Mouse (Mus musculus) liver, postnatal 0 days (tissue): ENCODE measurements around the gene Vmn1r55. TPM values are rescaled to one million over a fixed set of nuclear protein-coding genes. Genes with fewer than 3 reads are reported as not detected.

Experiments
- ATAC-seq: fragments of 200-750 bp; cut with Nextera tagmentation; 2 replicates; pipeline ENCODE4 v1.8.0; 2017; ENCODE audit warnings: mild to moderate bottlenecking, moderate library complexity
- DNase-seq: peaks from one replicate; pipeline ENCODE4 v3.0.0-alpha.2; 2016
- H3K27ac ChIP-seq: fragments of 300-500 bp; sonication (generic); 2 replicates; pipeline ENCODE4 v1.5.1; 2014; ENCODE audit warnings: antibody characterized with exemption, moderate library complexity, mild to moderate bottlenecking, low read depth
- H3K27me3 ChIP-seq: fragments of 300-500 bp; sonication (generic); 2 replicates; pipeline ENCODE4 v1.6.1; 2014; ENCODE audit warnings: low read length, control low read depth, mixed read lengths; ENCODE audit not compliant: insufficient read depth
- H3K36me3 ChIP-seq: fragments of 300-500 bp; sonication (generic); replicated peaks from 2 replicates; pipeline ENCODE4 v1.6.1; 2014; ENCODE audit warnings: mild to moderate bottlenecking, control low read depth, low read length, moderate library complexity, mixed read lengths; ENCODE audit not compliant: insufficient read depth
- H3K4me1 ChIP-seq: fragments of 300-500 bp; sonication (generic); 2 replicates; pipeline ENCODE4 v1.6.1; 2014; ENCODE audit warnings: antibody characterized with exemption, mild to moderate bottlenecking, control low read depth; ENCODE audit not compliant: insufficient read depth
- H3K4me2 ChIP-seq: fragments of 300-500 bp; sonication (generic); 2 replicates; pipeline ENCODE4 v1.6.1; 2014; ENCODE audit warnings: low read depth, mild to moderate bottlenecking, low read length, moderate library complexity, mixed read lengths
- H3K4me3 ChIP-seq: fragments of 300-500 bp; sonication (generic); 2 replicates; pipeline ENCODE4 v1.5.1; 2014; ENCODE audit warnings: low read depth, low read length
- H3K9ac ChIP-seq: fragments of 300-500 bp; sonication (generic); replicated peaks from 2 replicates; pipeline ENCODE4 v1.6.1; 2014; ENCODE audit warnings: mild to moderate bottlenecking, moderate library complexity
- H3K9me3 ChIP-seq: fragments of 300-500 bp; sonication (generic); 2 replicates; pipeline ENCODE4 v1.6.1; 2016; ENCODE audit warnings: mild to moderate bottlenecking, control low read depth, low read length, mixed read lengths
- CTCF ChIP-seq: sonication (generic); IDR thresholded peaks from 2 replicates; pipeline ENCODE4 v1.5.1; 2016; ENCODE audit warnings: antibody characterized with exemption, low read depth
- EP300 ChIP-seq: IDR thresholded peaks from 2 replicates; pipeline ENCODE4 v1.6.1; 2016; ENCODE audit warnings: antibody characterized with exemption, low read depth, mild to moderate bottlenecking
- WGBS: fragments of 180-500 bp; shearing (Covaris S2); extraction: QIAGEN DNeasy Blood & Tissue Kit; methylation state at CpG from one replicate; pipeline ENCODE4 v1.1.7; 2014; ENCODE audit not compliant: insufficient replicate concordance; 5-methylcytosine and 5-hydroxymethylcytosine counted together
- polyA plus RNA-seq: library from polyadenylated mRNA; unstranded; fragments of >200 nt; fragmentation: Nextera tagmentation; extraction: Ambion mirVana; gene quantifications from 2 replicates; pipeline ENCODE4 v1.2.1, GENCODE M21; 2015

Gene Vmn1r55
- polyA plus RNA-seq, 1 experiment from 2014 or later, result not detected

DNA sequence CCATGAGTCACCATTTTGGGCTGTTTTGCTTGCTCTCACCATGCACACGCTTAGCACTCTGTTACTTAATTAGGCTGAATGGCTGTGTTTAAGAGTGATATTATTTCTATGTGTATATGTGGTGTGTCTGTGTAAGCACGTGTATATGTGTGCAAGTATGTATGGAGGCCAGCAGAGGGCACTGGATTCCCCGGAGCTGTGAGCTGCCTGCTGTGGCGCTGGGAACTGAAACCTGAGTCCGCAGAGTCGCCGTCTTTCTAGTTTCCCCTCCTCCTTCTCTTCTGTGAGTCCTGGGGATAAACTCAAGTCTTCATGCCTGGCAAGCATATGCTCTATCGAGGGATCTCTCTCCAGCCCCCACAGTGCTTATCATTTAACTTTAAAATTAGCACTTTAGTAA, 40.2 kb downstream of the Vmn1r55 start:
- ATAC-seq, result no peak
- 74% methylated on average over 8 of the region's 8 CpGs for WGBS
- H3K27ac ChIP-seq, result no peak overlapping the region
- H3K4me1 ChIP-seq, result no peaks in the 10 kb centered on the region
- H3K27me3 ChIP-seq, result no peaks in the 10 kb centered on the region
- H3K9me3 ChIP-seq, result no peaks in the 10 kb centered on the region
- no peak overlapping the region for H3K4me3 ChIP-seq
- H3K4me2 ChIP-seq, result no peak overlapping the region
- H3K9ac ChIP-seq, result no peak overlapping the region
- no peaks in the 10 kb centered on the region for H3K36me3 ChIP-seq
- DNase-seq, result no peak
- TF ChIP-seq CTCF (no peak), EP300 (no peak)

DNA sequence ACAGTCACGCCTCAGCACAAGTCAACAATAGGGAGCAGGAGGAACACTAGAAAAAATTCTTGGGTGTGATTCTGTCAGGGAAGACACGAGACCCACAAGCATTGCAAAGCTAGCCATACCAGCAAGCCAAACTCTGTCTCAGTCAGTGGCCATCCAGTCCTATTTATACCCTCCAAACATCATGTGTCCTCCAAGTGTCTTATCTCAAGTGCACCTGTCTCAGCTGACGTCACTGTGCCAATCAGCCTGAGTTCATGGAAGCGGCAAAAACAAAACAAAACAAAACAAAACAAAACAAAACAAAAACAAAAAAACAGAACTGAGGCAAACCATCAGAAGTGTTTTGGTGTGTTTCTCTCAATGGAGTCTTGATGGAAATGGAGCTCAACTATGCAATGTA, 41.2 kb downstream of the Vmn1r55 start:
- DNase-seq (no peak), ATAC-seq (no peak)
- 60% methylated on average over 4 of the region's 4 CpGs for WGBS
- Histone ChIP-seq H3K4me2 (no peak overlapping the region), H3K9ac (no peak overlapping the region), H3K4me1 (no peaks in the 10 kb centered on the region), H3K4me3 (no peak overlapping the region), H3K9me3 (no peaks in the 10 kb centered on the region), H3K27me3 (no peaks in the 10 kb centered on the region), H3K27ac (no peak overlapping the region), H3K36me3 (no peaks in the 10 kb centered on the region)
- TF ChIP-seq EP300 (no peak), CTCF (no peak)

DNA sequence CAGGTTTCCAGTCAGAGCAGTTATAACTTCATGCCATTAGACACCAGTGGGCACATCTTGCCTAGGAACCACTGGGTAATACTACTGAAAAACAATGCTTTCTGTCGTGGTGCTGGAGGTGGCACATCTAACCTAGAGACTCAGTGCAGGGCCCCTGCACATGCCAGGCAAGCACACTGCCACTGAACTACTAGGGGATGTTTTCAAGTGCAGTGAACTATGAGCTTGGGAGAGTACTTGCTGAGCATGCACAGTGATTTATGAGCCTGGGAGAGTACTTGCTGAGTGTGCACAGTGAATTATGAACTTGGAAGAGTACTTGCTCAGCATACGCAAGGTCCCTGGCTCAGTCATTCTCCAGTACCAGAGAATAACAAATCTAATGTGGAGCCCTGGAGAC, 46.9 kb downstream of the Vmn1r55 start:
- ATAC-seq (no peak), DNase-seq (no peak)
- Histone ChIP-seq H3K9ac (no peak overlapping the region), H3K27me3 (no peaks in the 10 kb centered on the region), H3K4me2 (no peak overlapping the region), H3K9me3 (no peaks in the 10 kb centered on the region), H3K4me3 (no peak overlapping the region), H3K36me3 (peaks cover 14% of the 10 kb centered on the region), H3K4me1 (peaks cover 3% of the 10 kb centered on the region; the same call in 1 of the 2 replicates), H3K27ac (no peak overlapping the region)
- TF ChIP-seq EP300 (no peak), CTCF (no peak)
- 81% methylated on average over 2 of the region's 2 CpGs for WGBS

DNA sequence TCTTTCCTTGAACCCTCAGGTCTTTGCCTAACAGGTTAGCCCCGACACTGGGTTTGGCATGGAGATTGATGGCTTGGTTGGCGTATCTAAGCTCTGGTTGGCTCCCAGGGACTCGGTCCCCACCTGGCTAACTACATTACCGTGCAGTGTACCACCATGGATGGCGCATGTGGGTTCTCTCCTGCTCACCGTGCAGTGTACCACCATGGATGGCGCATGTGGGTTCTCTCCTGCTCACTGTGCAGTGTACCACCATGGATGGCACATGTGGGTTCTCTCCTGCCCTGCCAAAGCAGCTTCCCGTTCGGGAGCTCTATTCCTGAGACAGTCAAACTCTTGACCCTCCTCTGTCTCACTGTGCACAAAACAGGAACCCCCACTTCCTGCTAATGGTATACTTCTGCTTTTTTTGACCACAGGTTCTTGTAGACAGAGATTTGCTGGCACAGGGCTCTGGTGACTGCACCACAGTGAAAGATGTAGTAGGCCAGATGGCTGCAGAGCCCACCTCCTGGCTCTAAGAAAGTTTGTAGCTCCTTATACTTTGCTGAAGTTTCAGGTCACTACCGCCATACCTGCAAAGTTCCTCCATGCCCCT, 48.3 kb downstream of the Vmn1r55 start:
- H3K4me3 ChIP-seq, result no peak overlapping the region
- no peak overlapping the region for H3K9ac ChIP-seq
- DNase-seq (peak; percentile 39), ATAC-seq (peak; percentile 67)
- H3K9me3 ChIP-seq, result no peaks in the 10 kb centered on the region
- WGBS, result 34% methylated on average over 10 of the region's 10 CpGs
- H3K4me2 ChIP-seq, result no peak overlapping the region
- H3K27ac ChIP-seq, result 0 out of 2 replicates have a peak overlapping the region, but pooled peaks have one; percentile 24
- no peak for TF ChIP-seq CTCF
- no peak for TF ChIP-seq EP300
- H3K27me3 ChIP-seq, result no peaks in the 10 kb centered on the region
- H3K36me3 ChIP-seq, result peaks cover 26% of the 10 kb centered on the region
- H3K4me1 ChIP-seq, result peaks cover 3% of the 10 kb centered on the region; the same call in 1 of the 2 replicates

DNA sequence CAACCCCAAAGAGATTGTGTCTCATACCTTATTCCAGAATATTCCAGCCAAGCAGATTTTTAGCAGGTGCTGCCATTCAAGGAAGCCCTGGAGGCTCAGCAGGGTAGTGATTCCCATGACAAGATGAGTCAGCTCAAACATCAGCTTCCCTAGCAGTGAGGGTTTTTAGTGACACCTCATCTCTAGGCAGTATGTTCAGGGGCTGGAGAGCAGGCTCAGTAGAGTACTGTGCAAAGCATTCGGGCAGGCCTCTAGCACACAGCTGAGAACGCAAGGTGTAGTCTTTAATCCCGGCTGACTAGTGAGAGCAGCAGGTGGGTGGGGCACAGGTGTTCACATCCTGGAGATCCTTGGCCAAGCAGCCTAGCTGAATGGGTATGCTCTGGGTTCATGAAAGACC, 49.7 kb downstream of the Vmn1r55 start:
- Histone ChIP-seq H3K4me3 (no peak overlapping the region), H3K4me1 (peaks cover 3% of the 10 kb centered on the region; the same call in 1 of the 2 replicates), H3K4me2 (no peak overlapping the region), H3K9ac (no peak overlapping the region), H3K27me3 (no peaks in the 10 kb centered on the region), H3K27ac (no peak overlapping the region), H3K36me3 (peaks cover 39% of the 10 kb centered on the region), H3K9me3 (no peaks in the 10 kb centered on the region)
- TF ChIP-seq EP300, result no peak
- no peak for TF ChIP-seq CTCF
- WGBS, result 74% methylated on average over 3 of the region's 3 CpGs
- DNase-seq, result no peak
- no peak for ATAC-seq

DNA sequence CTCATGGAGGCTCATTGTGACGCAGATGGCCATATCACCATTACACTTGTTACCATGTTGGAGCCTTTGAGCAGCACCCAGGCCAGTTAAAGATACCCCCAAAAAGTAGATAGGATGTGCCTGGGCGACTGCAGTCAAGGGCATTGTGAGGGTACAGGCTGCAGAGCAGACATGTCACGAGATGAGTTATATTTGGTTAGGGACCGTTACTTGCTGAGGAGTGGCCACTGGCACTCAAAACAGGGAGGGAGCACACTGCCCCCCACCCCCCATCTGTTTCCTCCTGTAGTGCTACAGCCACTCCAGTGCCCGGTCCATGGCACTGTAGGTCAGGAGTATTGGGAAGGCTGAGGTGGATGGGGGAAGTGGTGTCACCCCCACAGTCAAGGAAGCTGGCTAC, 50.7 kb downstream of the Vmn1r55 start:
- no peaks in the 10 kb centered on the region for H3K9me3 ChIP-seq
- H3K4me3 ChIP-seq, result no peak overlapping the region
- 78% methylated on average over 5 of the region's 5 CpGs for WGBS
- DNase-seq (no peak), ATAC-seq (no peak)
- H3K27ac ChIP-seq, result no peak overlapping the region
- H3K9ac ChIP-seq, result no peak overlapping the region
- peaks cover 50% of the 10 kb centered on the region for H3K36me3 ChIP-seq
- TF ChIP-seq CTCF (no peak), EP300 (no peak)
- no peaks in the 10 kb centered on the region for H3K27me3 ChIP-seq
- no peak overlapping the region for H3K4me2 ChIP-seq
- peaks cover 3% of the 10 kb centered on the region; the same call in 1 of the 2 replicates for H3K4me1 ChIP-seq
